In genomic region chr17:14127031-14127430, GRCm38 (mm10) we compare ENCODE assay signal across 7 mouse cellular contexts.
DNase-seq lines count a peak whose midpoint lies in the region; ATAC-seq and TF ChIP-seq lines count a peak whose summit lies in the region.
"Not testable (repeated sequence)": the region's sequence is repeated elsewhere in the genome, so short reads cannot be mapped to it uniquely, and the experiment has no call there.

No protein-coding gene starts in this region.

- ATAC-seq in Patski; forebrain, postnatal 0 days; intestine, postnatal 0 days; liver, postnatal 0 days; midbrain, postnatal 0 days (ENCODE audit: low FRiP score): not testable (repeated sequence)

- peak; percentile 70 for TF ChIP-seq CTCF in Patski (IDR thresholded peaks at IDR 0.05)
- peak; percentile 44 for TF ChIP-seq CTCF in forebrain, postnatal 0 days (IDR thresholded peaks at IDR 0.05; ENCODE audit: low read depth)
- peak; percentile 65 for TF ChIP-seq CTCF in intestine, postnatal 0 days (IDR thresholded peaks at IDR 0.05; ENCODE audit: low read depth)
- TF ChIP-seq CTCF in liver, postnatal 0 days (IDR thresholded peaks at IDR 0.05; ENCODE audit: low read depth): peak; percentile 55
- peak; percentile 64 for TF ChIP-seq CTCF in midbrain, postnatal 0 days (IDR thresholded peaks at IDR 0.05)

- not testable (repeated sequence) for H3K9me3 ChIP-seq in forebrain, postnatal 0 days (ENCODE audit: low read length); intestine, postnatal 0 days (ENCODE audit: control insufficient read depth); liver, postnatal 0 days (ENCODE audit: low read length); midbrain, postnatal 0 days (ENCODE audit: low read length)

- H3K27me3 ChIP-seq in Patski; forebrain, postnatal 0 days (ENCODE audit: insufficient read depth, low read length); intestine, postnatal 0 days (replicated peaks; ENCODE audit: control insufficient read depth, insufficient read depth, low read length); liver, postnatal 0 days (ENCODE audit: insufficient read depth, low read length); midbrain, postnatal 0 days (ENCODE audit: insufficient read depth, low read length): not testable (repeated sequence)

- H3K4me2 ChIP-seq in forebrain, postnatal 0 days (ENCODE audit: low read depth); intestine, postnatal 0 days (replicated peaks; ENCODE audit: low read depth); liver, postnatal 0 days (ENCODE audit: low read depth, low read length); midbrain, postnatal 0 days (ENCODE audit: low read depth, low read length, poor library complexity, severe bottlenecking): not testable (repeated sequence)

- not testable (repeated sequence) for H3K4me1 ChIP-seq in forebrain, postnatal 0 days (ENCODE audit: insufficient read depth); intestine, postnatal 0 days (replicated peaks; ENCODE audit: control insufficient read depth, insufficient read depth, low read length); liver, postnatal 0 days (ENCODE audit: insufficient read depth); midbrain, postnatal 0 days (ENCODE audit: insufficient read depth, low read length)

- not testable (repeated sequence) for DNase-seq in Patski (ENCODE audit: low read depth, low spot score); forebrain, postnatal 0 days; liver, postnatal 0 days; midbrain, postnatal 0 days (ENCODE audit: low spot score)
- peak; percentile 24 to 30 for DNase-seq in cerebellum, postnatal 10 days
- DNase-seq in kidney, postnatal 4 days: peak; percentile 20 to 23

- CTCF ChIA-PET in Patski (lab: Charles Lee): interaction anchor here (0.8 to 2.5 kb wide), 5 partner anchors 10 to 94 kb away, joined by 3 to 12 read pairs (median 6); partner anchors contain the start of gene Dact2

- not testable (repeated sequence) for H3K9ac ChIP-seq in forebrain, postnatal 0 days; intestine, postnatal 0 days (ENCODE audit: low read depth, low read length); liver, postnatal 0 days (replicated peaks); midbrain, postnatal 0 days (replicated peaks; ENCODE audit: low read length, poor library complexity, severe bottlenecking)

- not testable (repeated sequence) for H3K4me3 ChIP-seq in forebrain, postnatal 0 days (ENCODE audit: low read depth, low read length); intestine, postnatal 0 days (ENCODE audit: low read depth, low read length); liver, postnatal 0 days (ENCODE audit: low read depth, low read length); midbrain, postnatal 0 days (ENCODE audit: low read depth, low read length)

- TF ChIP-seq EP300 in liver, postnatal 0 days (IDR thresholded peaks at IDR 0.05; ENCODE audit: low read depth): not testable (repeated sequence)

- WGBS in forebrain, postnatal 0 days: 14% methylated on average over 2 of the region's 2 CpGs
- 13% methylated on average over 2 of the region's 2 CpGs for WGBS in intestine, postnatal 0 days
- 16% methylated on average over 2 of the region's 2 CpGs for WGBS in liver, postnatal 0 days (ENCODE audit: insufficient replicate concordance)
- WGBS in midbrain, postnatal 0 days: 23% methylated on average over 2 of the region's 2 CpGs

- POLR2A ChIA-PET in Patski (lab: Charles Lee): not testable (repeated sequence)

- H3K27ac ChIP-seq in forebrain, postnatal 0 days (ENCODE audit: low read depth, low read length); intestine, postnatal 0 days (ENCODE audit: low read depth, low read length); liver, postnatal 0 days (ENCODE audit: low read depth); midbrain, postnatal 0 days (ENCODE audit: low read depth, low read length): not testable (repeated sequence)

- in situ Hi-C loops in Patski (cut with MboI; ENCODE audit: low pct_unique_long_range_greater_than_20kb): not testable (repeated sequence)

- H3K36me3 ChIP-seq in forebrain, postnatal 0 days (ENCODE audit: insufficient read depth); intestine, postnatal 0 days (ENCODE audit: control insufficient read depth, insufficient read depth); liver, postnatal 0 days (replicated peaks; ENCODE audit: insufficient read depth, low read length); midbrain, postnatal 0 days (ENCODE audit: insufficient read depth, low read length): not testable (repeated sequence)
